Mouse (Mus musculus) limb, embryonic 15.5 days (tissue): ENCODE data around the gene Ankrd31. TPM values are rescaled to one million over a fixed set of nuclear protein-coding genes. Genes with fewer than 3 reads are reported as not detected.
"Not testable (repeated sequence)": the region's sequence is repeated elsewhere in the genome, so short reads cannot be mapped to it uniquely, and the experiment has no call there.

Experiments
- ATAC-seq: fragments of 200-750 bp; cut with Nextera tagmentation; 2 replicates; pipeline ENCODE4 v1.8.0; 2017; ENCODE audit warnings: low read depth, moderate TSS enrichment; ENCODE audit not compliant: insufficient number of reproducible peaks, low FRiP score, low TSS enrichment
- H3K27ac ChIP-seq: fragments of 300-500 bp; sonication (generic); 2 replicates; pipeline ENCODE4 v1.5.1; 2015; ENCODE audit warnings: moderate library complexity, mild to moderate bottlenecking, inconsistent platforms
- H3K27me3 ChIP-seq: fragments of 300-500 bp; sonication (generic); 2 replicates; pipeline ENCODE4 v1.6.1; 2015; ENCODE audit warnings: inconsistent platforms
- H3K36me3 ChIP-seq: fragments of 300-500 bp; sonication (generic); 2 replicates; pipeline ENCODE4 v1.6.1; 2015; ENCODE audit warnings: inconsistent platforms
- H3K4me1 ChIP-seq: fragments of 300-500 bp; sonication (generic); 2 replicates; pipeline ENCODE4 v1.6.1; 2015; ENCODE audit warnings: inconsistent platforms
- H3K4me2 ChIP-seq: fragments of 300-500 bp; sonication (generic); 2 replicates; pipeline ENCODE4 v1.6.1; 2015; ENCODE audit warnings: mild to moderate bottlenecking, inconsistent platforms
- H3K4me3 ChIP-seq: fragments of 300-500 bp; sonication (generic); 2 replicates; pipeline ENCODE4 v1.5.1; 2015; ENCODE audit warnings: mild to moderate bottlenecking, inconsistent platforms
- H3K9ac ChIP-seq: fragments of 300-500 bp; sonication (generic); 2 replicates; pipeline ENCODE4 v1.6.1; 2015; ENCODE audit warnings: inconsistent platforms
- H3K9me3 ChIP-seq: fragments of 300-500 bp; sonication (generic); 2 replicates; pipeline ENCODE4 v1.6.1; 2016; ENCODE audit warnings: inconsistent platforms
- WGBS: fragments of 180-500 bp; shearing (Covaris S2); methylation state at CpG from one replicate; pipeline ENCODE4 v1.1.7; 2015; 5-methylcytosine and 5-hydroxymethylcytosine counted together
- polyA plus RNA-seq: library from polyadenylated mRNA; unstranded; fragments of >200 nt; fragmentation: Nextera tagmentation; extraction: Ambion mirVana; gene quantifications from 2 replicates; pipeline ENCODE4 v1.2.1, GENCODE M21; 2015

The Ankrd31 gene
- polyA plus RNA-seq, 1 experiment from 2014 or later = not detected

DNA sequence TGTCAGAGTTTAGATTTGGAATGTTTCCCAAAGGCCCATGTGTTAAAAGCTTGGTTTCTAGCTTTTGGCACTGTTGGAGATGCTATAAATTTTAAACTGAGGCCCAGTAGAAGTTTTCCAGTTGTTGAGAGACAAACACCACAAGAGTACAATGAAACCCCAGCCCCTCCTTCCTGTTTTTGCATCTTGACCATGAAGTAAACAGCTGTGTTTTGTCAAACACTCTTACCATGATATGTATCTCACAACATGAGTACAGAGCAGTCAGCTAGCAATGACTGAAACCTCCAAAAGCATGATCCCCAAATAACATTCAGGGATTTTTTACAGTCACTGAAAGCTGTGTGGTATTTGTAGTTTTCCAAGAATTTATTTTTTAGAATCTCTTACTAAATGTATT lies 126.0 kb downstream of the Ankrd31 start:
- Histone ChIP-seq H3K27ac (no peak overlapping the region), H3K9ac (no peak overlapping the region), H3K36me3 (no peaks in the 10 kb centered on the region), H3K4me2 (no peak overlapping the region), H3K27me3 (no peaks in the 10 kb centered on the region), H3K4me1 (no peaks in the 10 kb centered on the region), H3K9me3 (no peaks in the 10 kb centered on the region), H3K4me3 (no peak overlapping the region)
- ATAC-seq = no peak

DNA sequence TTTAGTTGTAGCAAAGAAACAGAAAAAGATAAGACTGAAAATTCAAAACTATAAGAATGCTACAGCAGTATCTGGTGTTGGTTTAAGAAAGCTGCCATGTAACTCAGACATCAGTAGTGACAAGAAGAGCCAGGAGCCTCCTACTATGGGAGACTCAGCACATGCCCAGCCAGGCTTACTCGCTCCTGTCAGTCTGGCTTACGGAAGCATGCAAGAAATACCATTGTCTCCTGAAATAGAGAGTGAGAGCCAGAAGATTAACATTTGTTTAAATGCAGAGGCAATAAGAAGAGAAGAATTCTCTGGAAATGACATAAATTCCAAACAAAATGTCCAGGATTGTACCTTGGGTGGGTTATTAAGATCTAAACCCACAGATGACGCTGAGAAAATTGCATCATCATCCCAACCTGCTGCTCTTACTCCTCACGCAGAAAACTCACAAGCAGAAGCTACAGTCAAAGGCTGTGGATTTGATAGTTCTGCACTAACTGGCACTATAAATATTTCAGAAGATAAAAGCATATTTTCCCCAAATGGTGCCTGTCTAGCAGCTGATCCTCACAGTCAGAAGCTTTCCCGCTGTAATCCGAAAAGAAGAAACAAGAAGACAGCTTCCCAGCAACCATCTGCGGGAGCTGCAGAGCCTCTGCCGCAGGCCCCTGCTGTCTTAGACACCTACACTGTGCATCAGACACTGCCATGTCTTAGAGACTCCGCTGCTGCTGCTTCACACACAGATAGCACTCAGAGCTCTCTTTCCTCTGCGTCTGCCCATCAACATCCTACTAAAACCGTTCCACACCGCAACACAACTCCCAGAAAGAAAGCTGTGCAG lies 130.4 kb downstream of the Ankrd31 start:
- Histone ChIP-seq H3K9me3 (no peaks in the 10 kb centered on the region), H3K27ac (no peak overlapping the region), H3K27me3 (no peaks in the 10 kb centered on the region), H3K36me3 (no peaks in the 10 kb centered on the region), H3K4me3 (no peak overlapping the region), H3K9ac (no peak overlapping the region), H3K4me2 (no peak overlapping the region), H3K4me1 (no peaks in the 10 kb centered on the region)
- ATAC-seq = no peak
- 77% methylated on average over 12 of the region's 12 CpGs for whole genome bisulfite sequencing

GRCm38 (mm10) chr13:96884534-96884933 lies 136.5 kb downstream of the Ankrd31 start:
- no peak overlapping the region for H3K4me3 ChIP-seq
- no peak overlapping the region for H3K4me2 ChIP-seq
- WGBS = 61% methylated on average over 1 of the region's 1 CpGs
- no peaks in the 10 kb centered on the region for H3K4me1 ChIP-seq
- no peak overlapping the region for H3K9ac ChIP-seq
- H3K27me3 ChIP-seq = no peaks in the 10 kb centered on the region
- ATAC-seq = no peak
- H3K36me3 ChIP-seq = no peaks in the 10 kb centered on the region
- no peak overlapping the region for H3K27ac ChIP-seq
- H3K9me3 ChIP-seq = no peaks in the 10 kb centered on the region

GRCm38 (mm10) chr13:96889985-96890384 lies 141.9 kb downstream of the Ankrd31 start:
- no peak for ATAC-seq
- WGBS = 39% methylated on average over 2 of the region's 2 CpGs

GRCm38 (mm10) chr13:96895144-96895543 lies 147.1 kb downstream of the Ankrd31 start:
- Histone ChIP-seq H3K4me1 (no peaks in the 10 kb centered on the region), H3K4me3 (no peak overlapping the region), H3K27ac (no peak overlapping the region), H3K27me3 (no peaks in the 10 kb centered on the region), H3K36me3 (no peaks in the 10 kb centered on the region), H3K9me3 (no peaks in the 10 kb centered on the region), H3K4me2 (no peak overlapping the region), H3K9ac (no peak overlapping the region)
- 75% methylated on average over 2 of the region's 2 CpGs for WGBS
- ATAC-seq = no peak

More at GRCm38 (mm10) chr13:96889985-96890384, 141.9 kb downstream of the Ankrd31 start:
- Histone ChIP-seq H3K27ac (no peak overlapping the region), H3K27me3 (no peaks in the 10 kb centered on the region), H3K9me3 (no peaks in the 10 kb centered on the region), H3K9ac (no peak overlapping the region), H3K4me3 (no peak overlapping the region), H3K4me2 (no peak overlapping the region), H3K4me1 (no peaks in the 10 kb centered on the region), H3K36me3 (no peaks in the 10 kb centered on the region)

DNA sequence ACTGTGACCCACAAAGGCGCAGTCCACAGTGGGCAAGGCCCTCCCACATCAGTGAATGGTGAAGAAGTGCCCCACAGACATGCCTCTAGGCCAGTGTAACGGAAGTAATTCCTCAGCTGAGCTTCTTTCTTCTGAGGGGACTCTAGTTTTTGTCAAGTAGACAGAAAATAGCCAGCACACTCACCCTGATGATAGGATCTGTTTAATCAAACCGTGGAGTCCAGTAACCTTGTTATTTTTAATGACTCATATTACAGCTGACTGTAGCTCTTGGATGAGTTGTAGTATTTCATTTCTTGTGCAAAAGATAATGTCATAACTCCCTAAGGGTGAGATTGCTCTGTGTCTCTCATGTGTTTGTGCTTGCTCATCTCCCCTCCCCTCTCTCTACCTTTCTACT lies 158.6 kb downstream of the Ankrd31 start:
- no peak overlapping the region for H3K9ac ChIP-seq
- 60% methylated on average over 3 of the region's 3 CpGs for WGBS
- H3K27me3 ChIP-seq = no peaks in the 10 kb centered on the region
- H3K9me3 ChIP-seq = no peaks in the 10 kb centered on the region
- no peak for ATAC-seq
- H3K27ac ChIP-seq = no peak overlapping the region
- no peak overlapping the region for H3K4me3 ChIP-seq
- no peaks in the 10 kb centered on the region for H3K4me1 ChIP-seq
- no peak overlapping the region for H3K4me2 ChIP-seq
- H3K36me3 ChIP-seq = no peaks in the 10 kb centered on the region

DNA sequence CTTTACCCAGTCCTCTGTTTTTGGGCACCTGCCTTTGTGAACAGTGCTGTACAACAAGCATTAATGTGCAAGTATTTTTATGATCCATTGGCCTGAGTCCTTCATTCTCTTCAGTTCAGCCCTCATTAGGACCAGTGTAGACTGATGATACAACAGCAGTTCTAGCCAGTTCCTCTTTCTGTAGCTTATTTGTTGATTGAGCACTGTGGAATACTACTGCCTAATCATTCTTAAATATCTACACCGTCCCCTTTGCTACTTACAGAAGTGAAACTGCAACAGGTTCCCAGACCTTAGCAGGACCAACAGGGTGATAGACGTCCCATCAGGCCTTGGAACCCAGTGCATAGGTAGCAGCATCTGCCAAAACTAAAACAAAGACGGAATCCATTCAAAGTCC lies 163.1 kb downstream of the Ankrd31 start:
- Histone ChIP-seq H3K4me3 (no peak overlapping the region), H3K9me3 (no peaks in the 10 kb centered on the region), H3K36me3 (no peaks in the 10 kb centered on the region), H3K4me2 (no peak overlapping the region), H3K9ac (no peak overlapping the region), H3K4me1 (no peaks in the 10 kb centered on the region), H3K27ac (no peak overlapping the region), H3K27me3 (no peaks in the 10 kb centered on the region)
- 81% methylated on average over 3 of the region's 3 CpGs for WGBS
- ATAC-seq = no peak

DNA sequence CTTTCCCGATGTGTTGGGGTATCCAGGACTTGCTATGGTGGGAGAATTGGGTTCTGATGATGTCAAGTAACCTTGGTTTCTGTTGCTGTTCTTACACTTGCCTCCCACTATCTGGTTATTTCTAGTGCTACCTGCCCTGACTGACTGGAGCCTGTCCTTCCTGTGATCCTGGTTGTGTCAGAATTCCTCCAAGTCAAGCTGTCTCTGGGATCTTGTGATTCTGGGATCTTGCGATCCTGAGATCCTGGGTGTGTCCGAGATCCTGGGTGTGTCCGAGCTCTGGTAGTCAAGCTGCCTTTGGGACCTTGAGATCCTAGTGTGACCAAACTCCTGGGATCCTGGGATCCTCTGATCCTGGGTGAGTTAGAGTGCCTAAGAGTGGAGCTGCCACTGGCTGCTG lies 175.1 kb downstream of the Ankrd31 start:
- H3K9me3 ChIP-seq, H3K27ac ChIP-seq, ATAC-seq, H3K36me3 ChIP-seq, H3K4me2 ChIP-seq, H3K9ac ChIP-seq, H3K4me3 ChIP-seq: not testable (repeated sequence)
- Histone ChIP-seq H3K4me1 (peaks cover 18% of the 10 kb centered on the region), H3K27me3 (peaks cover 32% of the 10 kb centered on the region)
- 95% methylated on average over 4 of the region's 4 CpGs for WGBS

- Histone ChIP-seq H3K9ac (peak within 1 kb of the TSS; percentile 62), H3K36me3 (no peaks in the 10 kb centered on the region), H3K27ac (no peak within 1 kb of the TSS), H3K4me3 (peak within 1 kb of the TSS; percentile 71), H3K27me3 (peaks cover 32% of the 10 kb centered on the region), H3K4me1 (peaks cover 18% of the 10 kb centered on the region), H3K9me3 (no peaks in the 10 kb centered on the region), H3K4me2 (peak within 1 kb of the TSS; percentile 99)
- WGBS = 10% methylated on average over 55 of the region's 56 CpGs
- ATAC-seq = 0 out of 2 replicates have a peak, but pooled peaks have one; percentile 50
These were observed 176.2 kb downstream of the Ankrd31 start, which contains the start of gene Gcnt4 for GRCm38 (mm10) chr13:96923999-96924961. Gene Gcnt4 (plus strand): TSS chr13:96924689.

DNA sequence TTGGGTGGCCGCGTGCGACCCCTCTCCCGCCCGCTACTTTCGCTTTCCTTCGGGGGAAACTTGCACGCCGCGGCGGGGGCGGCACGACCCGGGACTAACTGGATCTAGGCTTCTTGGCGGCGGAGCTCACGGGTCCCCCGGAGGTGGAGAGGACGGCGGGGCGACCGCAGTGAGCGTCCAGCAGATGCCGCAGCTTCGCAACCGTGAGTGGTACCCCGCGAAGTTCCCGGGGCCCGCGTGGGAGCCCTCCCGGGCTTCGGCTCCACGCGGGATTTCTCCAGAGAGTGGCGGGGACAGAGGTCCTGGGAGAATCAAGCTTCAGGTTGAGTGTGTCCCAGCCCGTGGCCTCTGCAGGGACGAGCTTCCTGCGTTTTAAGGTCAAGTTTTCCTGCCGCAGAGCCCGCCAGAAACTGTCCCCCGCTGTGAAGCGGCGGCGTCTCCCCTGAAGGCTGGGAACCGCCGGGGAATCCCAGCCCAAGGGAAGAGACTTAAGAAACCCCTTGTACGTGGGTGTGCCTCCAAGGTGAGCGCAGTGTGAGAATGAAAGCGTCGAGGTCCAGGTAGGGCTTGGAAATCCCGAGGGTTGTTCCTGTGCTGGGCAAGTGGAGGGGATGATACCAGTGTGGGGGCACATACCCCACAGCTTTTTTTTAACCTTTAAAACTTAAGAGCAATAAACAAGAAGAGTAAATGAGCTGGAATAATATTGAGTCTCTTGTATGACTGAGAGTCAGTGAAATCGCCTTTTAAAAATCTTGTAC lies 177.1 kb downstream of the Ankrd31 start:
- ATAC-seq = 0 out of 2 replicates have a peak, but pooled peaks have one; percentile 21
- no peak overlapping the region for H3K27ac ChIP-seq
- H3K4me3 ChIP-seq = peak overlapping the region; percentile 71
- H3K9ac ChIP-seq = peak overlapping the region; percentile 62
- peaks cover 18% of the 10 kb centered on the region for H3K4me1 ChIP-seq
- H3K36me3 ChIP-seq = no peaks in the 10 kb centered on the region
- peak overlapping the region; percentile 99 for H3K4me2 ChIP-seq
- H3K9me3 ChIP-seq = no peaks in the 10 kb centered on the region
- WGBS = under 1% methylated on average over 53 of the region's 53 CpGs
- peaks cover 32% of the 10 kb centered on the region for H3K27me3 ChIP-seq

- Histone ChIP-seq H3K27me3 (peaks cover 32% of the 10 kb centered on the region), H3K9me3 (no peaks in the 10 kb centered on the region), H3K4me1 (peaks cover 18% of the 10 kb centered on the region), H3K4me3 (no peak overlapping the region), H3K9ac (no peak overlapping the region), H3K4me2 (no peak overlapping the region), H3K36me3 (no peaks in the 10 kb centered on the region), H3K27ac (no peak overlapping the region)
- WGBS = 35% methylated on average over 10 of the region's 10 CpGs
- ATAC-seq = no peak
These were observed 178.1 kb downstream of the Ankrd31 start for GRCm38 (mm10) chr13:96925991-96926725.
